Mouse (Mus musculus) lung, embryonic 15.5 days (tissue): Measurements from ENCODE around the gene Nlrp3. TPM values are rescaled to one million over a fixed set of nuclear protein-coding genes. Genes with fewer than 3 reads are reported as not detected.

ENCODE experiments used
- ATAC-seq: fragments of 200-750 bp; cut with Nextera tagmentation; 2 replicates; pipeline ENCODE4 v1.8.0; 2017; ENCODE audit warnings: moderate number of reproducible peaks, borderline replicate concordance; ENCODE audit not compliant: low FRiP score, low TSS enrichment; ENCODE audit errors: extremely low read depth
- H3K27ac ChIP-seq: fragments of 300-500 bp; sonication (generic); 2 replicates; pipeline ENCODE4 v1.5.1; 2015; ENCODE audit warnings: moderate library complexity, mild to moderate bottlenecking, inconsistent platforms
- H3K27me3 ChIP-seq: fragments of 300-500 bp; sonication (generic); 2 replicates; pipeline ENCODE4 v1.6.1; 2015; ENCODE audit warnings: inconsistent platforms
- H3K36me3 ChIP-seq: fragments of 300-500 bp; sonication (generic); 2 replicates; pipeline ENCODE4 v1.6.1; 2015; ENCODE audit warnings: inconsistent platforms
- H3K4me1 ChIP-seq: fragments of 300-500 bp; sonication (generic); 2 replicates; pipeline ENCODE4 v1.6.1; 2015; ENCODE audit warnings: inconsistent platforms
- H3K4me2 ChIP-seq: fragments of 300-500 bp; sonication (generic); 2 replicates; pipeline ENCODE4 v1.6.1; 2015; ENCODE audit warnings: inconsistent platforms, mild to moderate bottlenecking, moderate library complexity
- H3K4me3 ChIP-seq: fragments of 300-500 bp; sonication (generic); 2 replicates; pipeline ENCODE4 v1.5.1; 2015; ENCODE audit warnings: mild to moderate bottlenecking, inconsistent platforms
- H3K9ac ChIP-seq: fragments of 300-500 bp; sonication (generic); 2 replicates; pipeline ENCODE4 v1.6.1; 2015; ENCODE audit warnings: inconsistent platforms
- H3K9me3 ChIP-seq: fragments of 300-500 bp; sonication (generic); 2 replicates; pipeline ENCODE4 v1.6.1; 2016; ENCODE audit warnings: inconsistent platforms
- WGBS: fragments of 180-500 bp; shearing (Covaris S2); methylation state at CpG from one replicate; pipeline ENCODE4 v1.1.7; 2015; 5-methylcytosine and 5-hydroxymethylcytosine counted together
- polyA plus RNA-seq: library from polyadenylated mRNA; unstranded; fragments of >200 nt; fragmentation: Nextera tagmentation; extraction: Ambion mirVana; gene quantifications from 2 replicates; pipeline ENCODE4 v1.2.1, GENCODE M21; 2015

The Nlrp3 gene
- polyA plus RNA-seq, 1 experiment from 2014 or later = 0.24 TPM

DNA sequence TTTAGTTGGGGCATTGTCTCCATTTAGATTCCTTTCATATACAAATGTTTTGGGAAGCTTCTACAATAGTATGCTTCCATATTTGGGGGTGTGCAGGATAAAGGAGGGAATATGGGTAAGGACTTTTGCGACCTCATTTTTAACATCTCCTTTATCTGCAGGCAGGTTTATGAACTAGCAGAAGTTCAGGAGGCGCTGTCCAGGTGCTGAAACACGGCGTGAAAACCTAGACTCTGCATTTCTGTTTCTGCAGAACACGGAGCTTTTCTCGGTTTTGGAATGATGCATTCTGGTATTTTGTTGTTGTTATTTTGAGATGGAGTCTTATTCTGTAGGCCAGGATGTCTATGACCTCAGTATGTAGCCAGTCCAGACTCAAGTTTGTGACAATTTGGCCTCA, 43.2 kb downstream of the Nlrp3 start:
- H3K27ac ChIP-seq = no peak overlapping the region
- H3K4me2 ChIP-seq = no peak overlapping the region
- H3K9ac ChIP-seq = no peak overlapping the region
- H3K27me3 ChIP-seq = no peaks in the 10 kb centered on the region
- no peaks in the 10 kb centered on the region for H3K4me1 ChIP-seq
- ATAC-seq = no peak
- WGBS = 19% methylated on average over 6 of the region's 6 CpGs
- H3K36me3 ChIP-seq = no peaks in the 10 kb centered on the region
- no peak overlapping the region for H3K4me3 ChIP-seq
- no peaks in the 10 kb centered on the region for H3K9me3 ChIP-seq

GRCm38 (mm10) chr11:59589496-59589895, 48.1 kb downstream of the Nlrp3 start:
- WGBS = 89% methylated on average over 8 of the region's 8 CpGs
- Histone ChIP-seq H3K9ac (no peak overlapping the region), H3K4me2 (no peak overlapping the region), H3K4me3 (no peak overlapping the region), H3K36me3 (no peaks in the 10 kb centered on the region), H3K9me3 (no peaks in the 10 kb centered on the region), H3K27ac (no peak overlapping the region), H3K27me3 (no peaks in the 10 kb centered on the region), H3K4me1 (no peaks in the 10 kb centered on the region)
- ATAC-seq = no peak

GRCm38 (mm10) chr11:59593189-59593588, 51.8 kb downstream of the Nlrp3 start, which contains the start of gene Olfr223:
Olfr223 (minus strand) TSS chr11:59593289.
- Histone ChIP-seq H3K4me1 (no peaks in the 10 kb centered on the region), H3K4me2 (no peak within 1 kb of the TSS), H3K36me3 (no peaks in the 10 kb centered on the region), H3K4me3 (no peak within 1 kb of the TSS), H3K27ac (no peak within 1 kb of the TSS), H3K9ac (no peak within 1 kb of the TSS), H3K9me3 (no peaks in the 10 kb centered on the region), H3K27me3 (no peaks in the 10 kb centered on the region)
- WGBS = 81% methylated on average over 6 of the region's 6 CpGs
- no peak for ATAC-seq

GRCm38 (mm10) chr11:59596091-59596490, 54.7 kb downstream of the Nlrp3 start:
- no peak overlapping the region for H3K27ac ChIP-seq
- H3K4me2 ChIP-seq = no peak overlapping the region
- H3K36me3 ChIP-seq = no peaks in the 10 kb centered on the region
- H3K27me3 ChIP-seq = no peaks in the 10 kb centered on the region
- no peak overlapping the region for H3K9ac ChIP-seq
- no peak for ATAC-seq
- no peak overlapping the region for H3K4me3 ChIP-seq
- no peaks in the 10 kb centered on the region for H3K9me3 ChIP-seq
- no peaks in the 10 kb centered on the region for H3K4me1 ChIP-seq
- WGBS = 35% methylated on average over 4 of the region's 4 CpGs

DNA sequence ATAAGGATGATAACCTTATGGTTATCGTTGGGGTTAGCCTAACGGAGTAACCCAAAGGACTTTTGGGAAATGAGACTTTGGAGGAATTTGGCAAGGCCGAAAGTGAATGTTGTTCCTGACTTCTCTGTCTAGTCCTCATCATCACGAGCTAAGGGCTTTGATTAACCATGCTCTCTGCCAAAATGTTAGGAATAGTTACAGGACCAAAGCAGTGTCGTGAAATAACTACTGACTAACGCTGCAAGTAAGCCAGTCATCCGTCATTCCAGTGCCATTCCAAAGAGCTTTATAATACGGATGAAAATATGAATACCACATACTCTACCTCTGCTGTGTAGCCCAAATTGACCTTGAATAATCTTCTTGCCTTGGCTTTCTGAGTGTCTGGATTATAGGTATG, 55.6 kb downstream of the Nlrp3 start:
- Histone ChIP-seq H3K36me3 (no peaks in the 10 kb centered on the region), H3K27me3 (no peaks in the 10 kb centered on the region), H3K9ac (no peak overlapping the region), H3K4me3 (no peak overlapping the region), H3K4me2 (no peak overlapping the region), H3K9me3 (no peaks in the 10 kb centered on the region), H3K4me1 (no peaks in the 10 kb centered on the region), H3K27ac (no peak overlapping the region)
- WGBS = 78% methylated on average over 8 of the region's 8 CpGs
- ATAC-seq = no peak

DNA sequence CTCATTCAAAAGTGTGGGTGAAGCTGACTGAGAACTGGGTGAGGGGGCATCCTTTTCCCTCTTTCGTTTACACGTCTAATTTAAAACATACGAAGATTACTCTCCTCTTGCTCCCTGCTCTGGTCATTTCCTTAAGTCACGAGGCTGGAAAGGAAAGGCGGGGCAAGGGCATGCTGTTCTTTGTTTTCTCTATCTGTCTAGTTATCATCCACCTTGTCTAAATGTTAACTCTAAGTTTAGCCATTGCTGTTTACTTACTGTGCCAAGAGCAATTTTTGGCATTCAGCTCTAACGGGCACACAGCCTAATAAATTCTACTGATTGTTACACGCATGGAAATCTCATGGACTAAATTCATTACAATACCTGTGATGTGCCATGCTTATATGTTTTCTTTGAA, 57.8 kb downstream of the Nlrp3 start:
- no peaks in the 10 kb centered on the region for H3K27me3 ChIP-seq
- 46% methylated on average over 7 of the region's 7 CpGs for WGBS
- ATAC-seq = no peak
- H3K4me1 ChIP-seq = no peaks in the 10 kb centered on the region
- H3K36me3 ChIP-seq = no peaks in the 10 kb centered on the region
- H3K4me3 ChIP-seq = no peak overlapping the region
- H3K9ac ChIP-seq = no peak overlapping the region
- no peaks in the 10 kb centered on the region for H3K9me3 ChIP-seq
- H3K27ac ChIP-seq = no peak overlapping the region
- H3K4me2 ChIP-seq = no peak overlapping the region

- H3K4me1 ChIP-seq = no peaks in the 10 kb centered on the region
- no peak overlapping the region for H3K4me2 ChIP-seq
- no peaks in the 10 kb centered on the region for H3K27me3 ChIP-seq
- ATAC-seq = no peak
- no peak overlapping the region for H3K4me3 ChIP-seq
- no peaks in the 10 kb centered on the region for H3K36me3 ChIP-seq
- H3K9ac ChIP-seq = no peak overlapping the region
- 87% methylated on average over 3 of the region's 3 CpGs for WGBS
- no peaks in the 10 kb centered on the region for H3K9me3 ChIP-seq
- H3K27ac ChIP-seq = no peak overlapping the region
Measured at GRCm38 (mm10) chr11:59600872-59601271, 59.5 kb downstream of the Nlrp3 start.

- H3K36me3 ChIP-seq = no peaks in the 10 kb centered on the region
- 50% methylated on average over 1 of the region's 1 CpGs for WGBS
- ATAC-seq = no peak
Measured at GRCm38 (mm10) chr11:59602287-59602686, 60.9 kb downstream of the Nlrp3 start.

DNA sequence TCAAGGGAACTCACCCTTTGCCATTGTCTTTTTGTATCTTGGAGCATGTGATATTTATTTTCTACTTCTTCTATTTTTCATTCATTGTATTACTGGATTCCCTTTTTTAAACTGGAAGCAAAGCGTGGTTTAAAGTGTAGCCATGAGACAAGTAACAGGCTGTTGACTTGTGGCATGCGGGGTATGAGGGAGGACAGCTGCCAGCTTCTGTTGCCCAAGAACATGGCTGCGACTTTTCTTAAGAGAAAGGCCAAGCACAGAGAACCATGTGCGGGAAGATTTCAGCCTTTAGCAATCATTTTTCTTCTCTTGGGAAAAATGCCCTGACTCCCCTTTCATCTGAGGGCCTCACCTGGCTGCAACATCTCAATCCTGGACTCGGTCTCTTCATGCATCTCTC, 70.3 kb downstream of the Nlrp3 start:
- Histone ChIP-seq H3K4me3 (no peak overlapping the region), H3K4me1 (no peaks in the 10 kb centered on the region), H3K4me2 (no peak overlapping the region), H3K9ac (no peak overlapping the region), H3K27ac (no peak overlapping the region), H3K27me3 (no peaks in the 10 kb centered on the region), H3K9me3 (no peaks in the 10 kb centered on the region), H3K36me3 (no peaks in the 10 kb centered on the region)
- ATAC-seq = no peak
- WGBS = 70% methylated on average over 5 of the region's 5 CpGs

More at GRCm38 (mm10) chr11:59602287-59602686, 60.9 kb downstream of the Nlrp3 start:
- Histone ChIP-seq H3K9ac (no peak overlapping the region), H3K27ac (no peak overlapping the region), H3K4me1 (no peaks in the 10 kb centered on the region), H3K4me3 (no peak overlapping the region), H3K9me3 (no peaks in the 10 kb centered on the region), H3K27me3 (no peaks in the 10 kb centered on the region), H3K4me2 (no peak overlapping the region)

DNA sequence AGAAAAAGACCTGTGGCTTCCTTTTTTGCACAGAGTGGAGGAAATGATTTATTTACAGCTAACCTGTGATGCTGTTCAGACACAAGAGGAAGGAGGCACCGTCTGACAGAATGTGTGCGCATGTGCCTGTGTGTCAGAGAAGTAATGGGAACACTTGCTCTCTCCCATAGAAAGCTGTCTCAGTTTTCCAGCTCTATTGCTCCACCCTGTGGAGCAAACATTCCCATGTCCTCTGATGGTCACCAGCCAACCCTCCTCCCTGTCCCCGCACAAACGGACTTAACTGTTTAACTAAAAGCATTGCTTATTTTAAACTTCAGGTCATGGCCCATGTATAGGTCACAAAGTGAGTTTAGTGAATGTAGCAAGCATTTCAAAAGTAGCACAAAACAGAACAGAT, 72.8 kb downstream of the Nlrp3 start:
- no peaks in the 10 kb centered on the region for H3K27me3 ChIP-seq
- no peaks in the 10 kb centered on the region for H3K4me1 ChIP-seq
- H3K4me3 ChIP-seq = no peak overlapping the region
- H3K36me3 ChIP-seq = no peaks in the 10 kb centered on the region
- H3K9me3 ChIP-seq = no peaks in the 10 kb centered on the region
- no peak overlapping the region for H3K4me2 ChIP-seq
- no peak overlapping the region for H3K27ac ChIP-seq
- 22% methylated on average over 4 of the region's 4 CpGs for WGBS
- no peak overlapping the region for H3K9ac ChIP-seq
- no peak for ATAC-seq

Other genes starting within 250 kb of the Nlrp3 start
- 3.0 and 3.1 TPM in 2 replicates for gene Wnt9a, start 234.6 kb upstream of the Nlrp3 start, polyA plus RNA-seq
- gene Prss38, start 165.9 kb upstream of the Nlrp3 start, polyA plus RNA-seq = not detected in 2 replicates
- 10.6 and 11.4 TPM in 2 replicates for gene Jmjd4, start 91.5 kb upstream of the Nlrp3 start, polyA plus RNA-seq
- gene Snap47, start 90.4 kb upstream of the Nlrp3 start, polyA plus RNA-seq = 94.3 and 98.9 TPM in 2 replicates
- 8.1 and 8.2 TPM in 2 replicates for gene Zfp867, start 69.1 kb upstream of the Nlrp3 start, polyA plus RNA-seq
- 25.4 and 25.5 TPM in 2 replicates for gene Zkscan17, start 14.8 kb upstream of the Nlrp3 start, polyA plus RNA-seq
- gene Olfr222, start 34.7 kb downstream of the Nlrp3 start, polyA plus RNA-seq = not detected in 2 replicates
- gene Olfr223, start 51.7 kb downstream of the Nlrp3 start, polyA plus RNA-seq = not detected in 2 replicates
- gene Mprip, start 119.7 kb downstream of the Nlrp3 start, polyA plus RNA-seq = 109 and 111 TPM in 2 replicates
- 5.8 and 6.2 TPM in 2 replicates for gene Pld6, start 246.1 kb downstream of the Nlrp3 start, polyA plus RNA-seq